Mouse (Mus musculus) heart, embryonic 13.5 days (tissue): Measurements from ENCODE around the gene Rmi2. TPM values are rescaled to one million over a fixed set of nuclear protein-coding genes. Genes with fewer than 3 reads are reported as not detected.

Experiments used
- ATAC-seq: fragments of 200-750 bp; cut with Nextera tagmentation; 2 replicates; pipeline ENCODE4 v1.8.0; 2017; ENCODE audit warnings: moderate TSS enrichment; ENCODE audit not compliant: insufficient number of reproducible peaks, low FRiP score, low TSS enrichment; ENCODE audit errors: extremely low read depth
- H3K27ac ChIP-seq: fragments of 300-500 bp; sonication (generic); replicated peaks from 2 replicates; pipeline ENCODE4 v1.5.1; 2015; ENCODE audit warnings: moderate library complexity, mild to moderate bottlenecking, inconsistent platforms
- H3K27me3 ChIP-seq: fragments of 300-500 bp; sonication (generic); replicated peaks from 2 replicates; pipeline ENCODE4 v1.6.1; 2015; ENCODE audit warnings: mild to moderate bottlenecking, inconsistent platforms
- H3K36me3 ChIP-seq: fragments of 300-500 bp; sonication (generic); 2 replicates; pipeline ENCODE4 v1.6.1; 2015; ENCODE audit warnings: mild to moderate bottlenecking, inconsistent platforms
- H3K4me1 ChIP-seq: fragments of 300-500 bp; sonication (generic); 2 replicates; pipeline ENCODE4 v1.6.1; 2015; ENCODE audit warnings: inconsistent platforms
- H3K4me2 ChIP-seq: fragments of 300-500 bp; sonication (generic); 2 replicates; pipeline ENCODE4 v1.6.1; 2015; ENCODE audit warnings: inconsistent platforms, mild to moderate bottlenecking, moderate library complexity
- H3K4me3 ChIP-seq: fragments of 300-500 bp; sonication (generic); 2 replicates; pipeline ENCODE4 v1.5.1; 2015; ENCODE audit warnings: moderate library complexity, mild to moderate bottlenecking, inconsistent platforms
- H3K9ac ChIP-seq: fragments of 300-500 bp; sonication (generic); 2 replicates; pipeline ENCODE4 v1.6.1; 2015; ENCODE audit warnings: inconsistent platforms, mild to moderate bottlenecking, moderate library complexity
- H3K9me3 ChIP-seq: fragments of 300-500 bp; sonication (generic); 2 replicates; pipeline ENCODE4 v1.6.1; 2016; ENCODE audit warnings: inconsistent platforms
- WGBS: fragments of 180-500 bp; shearing (Covaris S2); methylation state at CpG from one replicate; pipeline ENCODE4 v1.1.7; 2015; ENCODE audit warnings: mixed read lengths; 5-methylcytosine and 5-hydroxymethylcytosine counted together
- polyA plus RNA-seq: library from polyadenylated mRNA; unstranded; fragments of >200 nt; fragmentation: Nextera tagmentation; extraction: Ambion mirVana; gene quantifications from 2 replicates; pipeline ENCODE4 v1.2.1, GENCODE M21; 2015

Rmi2 gene
- polyA plus RNA-seq, 1 experiment from 2014 or later, result 2.8 TPM

DNA sequence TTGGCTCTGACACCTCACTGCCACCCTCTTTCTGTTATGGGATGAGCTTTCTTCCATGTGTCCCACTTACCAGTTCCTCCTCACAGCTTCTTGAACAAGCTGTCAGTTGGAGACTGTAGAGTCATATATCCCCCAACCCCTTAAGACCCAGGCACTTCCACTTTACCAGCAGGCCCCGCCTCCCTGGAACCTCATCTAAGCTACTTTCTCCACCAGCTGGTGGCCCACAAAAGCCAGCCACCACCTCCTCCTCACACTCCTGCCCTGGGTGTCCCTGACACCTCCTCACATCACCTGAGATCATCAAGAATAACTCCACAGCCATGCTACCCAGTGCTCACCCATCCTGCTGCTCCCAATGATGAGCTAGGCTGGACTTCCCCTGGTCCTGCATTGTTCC, 65.9 kb downstream of the Rmi2 start:
- ATAC-seq, result no peak
- H3K9ac ChIP-seq, result no peak overlapping the region
- H3K4me2 ChIP-seq, result no peak overlapping the region
- no peak overlapping the region for H3K4me3 ChIP-seq
- 80% methylated on average over 1 of the region's 1 CpGs for WGBS
- H3K27ac ChIP-seq, result no peak overlapping the region
- H3K36me3 ChIP-seq, result no peaks in the 10 kb centered on the region
- peaks cover 26% of the 10 kb centered on the region for H3K4me1 ChIP-seq
- no peaks in the 10 kb centered on the region for H3K27me3 ChIP-seq
- peaks cover 5% of the 10 kb centered on the region; the same call in 1 of the 2 replicates for H3K9me3 ChIP-seq

DNA sequence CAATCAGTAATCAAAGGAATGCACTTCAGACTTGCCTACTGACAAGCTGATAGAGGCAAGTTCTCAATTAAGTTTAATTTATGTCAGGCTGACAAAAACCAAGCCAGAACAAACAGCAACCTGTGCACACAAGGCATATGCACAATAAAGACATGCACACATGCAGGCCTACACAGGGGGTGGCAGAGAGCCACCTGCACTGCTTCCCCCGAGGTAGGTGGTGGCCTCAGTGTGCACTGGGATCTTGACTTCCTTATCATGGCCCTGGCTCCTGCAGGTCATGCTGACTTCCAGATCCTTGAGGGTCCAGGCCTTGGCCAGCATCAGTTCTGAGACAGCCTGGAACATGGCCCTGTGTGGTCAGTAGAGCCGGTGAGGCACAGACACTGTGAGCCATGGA, 67.1 kb downstream of the Rmi2 start:
- Histone ChIP-seq H3K4me3 (no peak overlapping the region), H3K36me3 (no peaks in the 10 kb centered on the region), H3K27ac (no peak overlapping the region), H3K4me2 (no peak overlapping the region), H3K9ac (no peak overlapping the region), H3K27me3 (no peaks in the 10 kb centered on the region), H3K9me3 (no peaks in the 10 kb centered on the region), H3K4me1 (peaks cover 30% of the 10 kb centered on the region)
- no peak for ATAC-seq
- 40% methylated on average over 2 of the region's 2 CpGs for WGBS

DNA sequence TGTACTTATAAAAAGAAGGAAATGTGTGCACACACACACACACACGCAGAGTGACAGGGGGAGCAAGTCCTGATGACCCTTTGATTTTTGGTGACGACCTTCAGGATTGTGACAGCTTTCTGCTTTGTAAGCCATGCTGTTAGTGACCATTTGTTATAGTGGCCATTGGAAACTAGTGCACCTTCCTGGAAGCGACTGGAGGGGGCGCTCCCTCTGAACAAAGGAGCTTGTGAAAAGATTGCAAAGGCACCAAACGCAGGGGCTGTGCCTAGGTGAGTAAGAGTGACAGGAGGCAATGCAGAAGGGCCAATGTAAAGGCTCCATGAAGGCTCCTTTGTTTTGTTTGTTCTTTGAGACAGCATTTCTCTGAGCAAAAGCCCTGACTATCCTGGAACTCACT, 68.0 kb downstream of the Rmi2 start:
- 55% methylated on average over 5 of the region's 5 CpGs for WGBS
- H3K27ac ChIP-seq, result no peak overlapping the region
- H3K4me1 ChIP-seq, result peaks cover 22% of the 10 kb centered on the region
- no peaks in the 10 kb centered on the region for H3K9me3 ChIP-seq
- no peak overlapping the region for H3K4me2 ChIP-seq
- H3K27me3 ChIP-seq, result no peaks in the 10 kb centered on the region
- no peak for ATAC-seq
- H3K9ac ChIP-seq, result no peak overlapping the region
- H3K36me3 ChIP-seq, result no peaks in the 10 kb centered on the region
- no peak overlapping the region for H3K4me3 ChIP-seq

DNA sequence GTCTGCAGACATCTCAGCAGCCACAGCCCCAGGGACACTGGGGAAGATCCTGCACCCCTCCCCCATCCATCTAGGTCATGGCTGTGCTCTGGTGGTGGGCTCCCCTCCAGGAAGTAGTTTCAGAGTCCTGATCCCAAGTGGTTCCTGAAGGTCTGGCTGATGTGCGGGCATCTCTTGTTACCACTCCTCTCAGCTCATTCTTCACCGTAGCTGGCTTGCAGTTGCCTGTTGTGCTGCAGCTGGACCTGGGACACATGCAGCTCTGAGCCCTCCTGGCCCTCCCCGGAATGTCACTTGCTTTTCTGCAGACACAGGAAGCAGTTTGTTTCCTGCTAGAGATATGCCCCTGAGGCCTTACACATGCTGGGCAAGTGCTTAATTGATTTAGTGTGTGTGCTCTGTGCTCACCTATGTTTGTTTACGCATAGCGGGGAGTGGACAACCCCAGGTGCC, 70.8 kb downstream of the Rmi2 start:
- ATAC-seq, result no peak

DNA sequence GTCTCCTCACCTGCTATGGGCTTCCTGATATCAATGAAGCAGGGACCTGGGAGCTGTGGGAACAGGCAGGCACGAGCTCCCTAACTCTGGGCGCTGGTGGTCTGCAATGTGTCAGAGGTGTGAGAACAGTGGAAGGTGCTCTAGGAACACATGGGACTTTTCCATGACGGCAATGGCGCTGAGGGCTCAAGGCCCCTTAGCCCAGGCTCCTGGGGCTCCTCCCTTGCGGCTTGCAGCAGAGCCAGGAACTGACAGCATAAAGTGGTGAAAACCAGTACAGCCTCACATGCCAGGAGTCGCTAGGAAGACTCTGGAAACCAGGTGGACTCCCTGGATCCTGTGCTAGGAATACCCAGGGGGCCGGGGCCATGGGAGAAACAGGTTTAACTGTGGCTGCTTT, 75.7 kb downstream of the Rmi2 start:
- H3K4me1 ChIP-seq, result peaks cover 14% of the 10 kb centered on the region
- H3K36me3 ChIP-seq, result no peaks in the 10 kb centered on the region
- no peaks in the 10 kb centered on the region for H3K9me3 ChIP-seq
- H3K4me2 ChIP-seq, result no peak overlapping the region
- no peak overlapping the region for H3K9ac ChIP-seq
- no peak overlapping the region for H3K27ac ChIP-seq
- no peak overlapping the region for H3K4me3 ChIP-seq
- no peak for ATAC-seq
- no peaks in the 10 kb centered on the region for H3K27me3 ChIP-seq
- 44% methylated on average over 7 of the region's 7 CpGs for WGBS

More for the DNA sequence above, 70.8 kb downstream of the Rmi2 start:
- H3K36me3 ChIP-seq, result no peaks in the 10 kb centered on the region
- H3K27ac ChIP-seq, result no peak overlapping the region
- H3K9me3 ChIP-seq, result no peaks in the 10 kb centered on the region
- no peak overlapping the region for H3K4me2 ChIP-seq
- H3K9ac ChIP-seq, result no peak overlapping the region
- peaks cover 29% of the 10 kb centered on the region for H3K4me1 ChIP-seq
- H3K27me3 ChIP-seq, result no peaks in the 10 kb centered on the region
- WGBS, result 47% methylated on average over 5 of the region's 5 CpGs
- H3K4me3 ChIP-seq, result no peak overlapping the region

DNA sequence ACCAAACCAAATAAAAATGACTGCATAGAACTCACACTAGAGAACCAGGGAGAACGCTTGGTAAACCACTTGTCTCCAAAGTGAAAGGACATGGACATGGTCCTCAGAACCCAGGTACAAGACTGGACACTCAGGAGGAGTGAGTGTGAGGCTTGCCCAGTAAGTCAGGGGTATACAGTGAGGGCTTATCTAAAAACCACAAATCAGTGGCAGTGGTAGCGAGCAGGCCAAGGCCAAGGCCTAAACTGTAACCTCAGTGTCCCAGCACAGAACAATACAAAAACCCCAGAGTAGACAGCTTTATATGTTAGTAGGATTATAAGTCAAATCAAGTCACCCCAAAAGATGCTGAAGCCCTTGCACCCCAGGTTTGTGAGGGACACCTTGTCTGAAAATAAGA, 76.2 kb downstream of the Rmi2 start:
- Histone ChIP-seq H3K4me3 (no peak overlapping the region), H3K27me3 (no peaks in the 10 kb centered on the region), H3K4me2 (no peak overlapping the region), H3K27ac (no peak overlapping the region), H3K36me3 (no peaks in the 10 kb centered on the region), H3K9me3 (no peaks in the 10 kb centered on the region), H3K4me1 (peaks cover 9% of the 10 kb centered on the region), H3K9ac (no peak overlapping the region)
- 75% methylated on average over 2 of the region's 2 CpGs for WGBS
- ATAC-seq, result no peak

DNA sequence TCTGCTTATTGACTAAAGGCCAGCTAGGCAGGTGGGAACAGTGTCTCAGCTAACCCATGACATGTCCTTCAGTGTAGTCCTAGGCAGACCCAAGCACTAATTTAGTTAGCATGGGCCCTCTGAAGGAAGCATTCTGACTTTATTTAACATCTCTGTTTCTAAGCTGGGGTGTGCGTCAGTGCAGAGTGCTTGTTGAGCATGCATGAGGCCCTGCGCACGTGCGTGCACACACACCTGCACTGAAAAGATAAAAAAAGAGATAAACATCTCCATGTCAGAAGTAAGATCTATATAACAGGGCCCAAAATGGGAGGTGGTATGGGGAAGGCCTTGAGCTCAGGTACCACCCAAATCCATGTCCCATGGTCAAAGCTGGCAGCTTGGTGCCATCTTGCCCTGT, 80.2 kb downstream of the Rmi2 start:
- H3K9ac ChIP-seq, result no peak overlapping the region
- H3K9me3 ChIP-seq, result no peaks in the 10 kb centered on the region
- H3K4me1 ChIP-seq, result peaks cover 17% of the 10 kb centered on the region
- H3K4me2 ChIP-seq, result no peak overlapping the region
- no peaks in the 10 kb centered on the region for H3K27me3 ChIP-seq
- no peak overlapping the region for H3K4me3 ChIP-seq
- no peak overlapping the region for H3K27ac ChIP-seq
- no peaks in the 10 kb centered on the region for H3K36me3 ChIP-seq
- 95% methylated on average over 4 of the region's 4 CpGs for WGBS
- no peak for ATAC-seq

DNA sequence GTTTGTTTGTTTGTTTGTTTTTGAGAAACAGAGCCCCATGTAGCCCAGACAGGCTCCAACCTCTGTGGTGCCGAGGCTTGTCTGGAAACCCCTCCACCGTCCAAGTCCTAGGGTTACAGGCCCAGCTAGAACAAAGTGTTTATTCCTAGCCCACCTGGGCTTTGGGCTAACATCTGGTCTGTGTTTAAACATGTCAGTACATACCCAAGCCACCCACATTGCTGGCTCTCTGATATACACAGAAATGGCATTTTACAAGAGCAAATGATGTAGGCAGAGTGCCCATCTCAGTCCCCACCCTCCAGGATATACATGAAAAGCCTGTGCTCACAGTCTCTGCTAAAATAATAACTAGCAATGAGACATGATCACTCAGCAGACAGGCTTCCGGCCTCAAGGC, 81.4 kb downstream of the Rmi2 start:
- no peaks in the 10 kb centered on the region for H3K9me3 ChIP-seq
- no peak overlapping the region for H3K4me2 ChIP-seq
- no peak for ATAC-seq
- no peak overlapping the region for H3K4me3 ChIP-seq
- no peak overlapping the region for H3K27ac ChIP-seq
- H3K9ac ChIP-seq, result no peak overlapping the region
- 85% methylated on average over 3 of the region's 3 CpGs for WGBS
- no peaks in the 10 kb centered on the region for H3K36me3 ChIP-seq
- peaks cover 15% of the 10 kb centered on the region for H3K4me1 ChIP-seq
- no peaks in the 10 kb centered on the region for H3K27me3 ChIP-seq

DNA sequence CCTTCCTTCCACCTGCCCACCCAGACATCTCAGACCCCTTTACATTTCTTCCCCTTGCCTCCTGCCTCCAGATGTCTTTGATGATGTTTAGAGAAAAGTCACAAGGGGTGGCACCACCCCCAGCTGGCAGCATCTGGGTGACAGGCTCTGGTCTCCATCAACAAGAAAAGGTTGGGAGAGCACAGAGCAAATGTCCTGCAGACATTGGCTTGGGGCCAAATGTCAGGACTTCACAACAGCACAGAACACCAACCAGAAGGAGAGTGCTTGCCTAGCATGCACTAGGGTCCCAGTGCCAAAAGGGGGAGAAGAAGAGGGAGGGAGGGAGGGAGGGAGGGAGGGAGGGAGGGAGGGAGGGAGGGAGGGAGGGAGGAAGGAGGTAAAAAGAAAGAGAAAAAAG, 85.0 kb downstream of the Rmi2 start:
- Histone ChIP-seq H3K4me2 (no peak overlapping the region), H3K4me1 (peaks cover 15% of the 10 kb centered on the region), H3K36me3 (no peaks in the 10 kb centered on the region), H3K9me3 (no peaks in the 10 kb centered on the region), H3K27me3 (no peaks in the 10 kb centered on the region), H3K4me3 (no peak overlapping the region), H3K9ac (no peak overlapping the region), H3K27ac (peak overlapping the region; percentile 48)
- peak; percentile 69; the same call in 1 of the 2 replicates for ATAC-seq

DNA sequence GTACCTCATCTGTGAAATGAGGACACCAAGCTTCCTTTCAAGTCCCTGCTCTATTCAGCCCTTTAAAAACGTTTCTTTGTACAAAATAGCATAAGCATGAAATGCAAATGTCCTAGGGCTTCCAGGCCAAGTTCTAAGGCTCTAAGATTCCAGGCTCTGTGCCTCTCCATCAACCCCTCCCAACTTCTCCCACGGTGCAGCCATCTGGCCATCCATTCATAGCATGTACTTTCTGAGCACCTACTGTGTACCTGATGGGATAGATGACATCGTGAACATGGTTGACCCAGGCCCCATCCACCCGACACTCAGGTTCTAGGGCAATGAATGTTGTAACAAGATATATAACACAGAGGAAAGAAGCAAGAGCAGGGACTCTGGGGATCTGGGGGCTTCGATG, 88.7 kb downstream of the Rmi2 start:
- Histone ChIP-seq H3K4me2 (no peak overlapping the region), H3K9me3 (no peaks in the 10 kb centered on the region), H3K27me3 (no peaks in the 10 kb centered on the region), H3K36me3 (no peaks in the 10 kb centered on the region), H3K9ac (no peak overlapping the region), H3K27ac (no peak overlapping the region), H3K4me3 (no peak overlapping the region), H3K4me1 (peaks cover 19% of the 10 kb centered on the region)
- 68% methylated on average over 5 of the region's 5 CpGs for WGBS
- ATAC-seq, result no peak

DNA sequence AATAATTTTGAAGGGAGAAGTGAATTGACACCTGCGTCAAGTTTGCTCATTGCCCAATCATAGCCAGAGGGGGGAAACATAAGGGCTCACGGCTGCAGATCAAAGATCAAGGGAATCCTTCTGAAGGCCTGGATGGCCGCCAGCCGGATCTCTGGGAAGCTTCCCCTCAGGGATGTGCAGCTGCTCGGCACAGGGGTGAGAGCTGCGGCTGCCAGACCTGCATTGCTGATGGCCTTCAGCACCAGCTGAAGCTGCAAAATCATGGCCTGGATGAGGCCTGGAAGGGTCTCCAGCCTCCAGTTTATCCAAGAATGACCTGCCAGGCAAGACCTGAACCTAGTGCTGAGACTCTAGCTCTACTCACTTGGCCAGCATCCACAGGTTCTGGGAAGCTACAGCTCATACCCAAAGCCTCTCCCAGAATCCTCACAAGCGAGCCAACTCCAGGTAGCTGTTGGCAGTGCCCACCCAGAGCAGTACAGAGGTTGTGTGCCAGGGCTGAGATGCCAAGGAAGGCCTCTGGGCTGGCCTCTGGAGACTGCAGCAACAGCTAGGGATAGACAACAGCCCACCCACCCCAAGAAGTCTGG, 90.8 kb downstream of the Rmi2 start:
- 32% methylated on average over 7 of the region's 7 CpGs for WGBS
- peaks cover 7% of the 10 kb centered on the region for H3K4me1 ChIP-seq
- H3K4me2 ChIP-seq, result no peak overlapping the region
- ATAC-seq, result no peak
- H3K27me3 ChIP-seq, result no peaks in the 10 kb centered on the region
- no peak overlapping the region for H3K27ac ChIP-seq
- H3K9me3 ChIP-seq, result peaks cover 9% of the 10 kb centered on the region
- H3K36me3 ChIP-seq, result no peaks in the 10 kb centered on the region
- no peak overlapping the region for H3K4me3 ChIP-seq
- no peak overlapping the region for H3K9ac ChIP-seq

DNA sequence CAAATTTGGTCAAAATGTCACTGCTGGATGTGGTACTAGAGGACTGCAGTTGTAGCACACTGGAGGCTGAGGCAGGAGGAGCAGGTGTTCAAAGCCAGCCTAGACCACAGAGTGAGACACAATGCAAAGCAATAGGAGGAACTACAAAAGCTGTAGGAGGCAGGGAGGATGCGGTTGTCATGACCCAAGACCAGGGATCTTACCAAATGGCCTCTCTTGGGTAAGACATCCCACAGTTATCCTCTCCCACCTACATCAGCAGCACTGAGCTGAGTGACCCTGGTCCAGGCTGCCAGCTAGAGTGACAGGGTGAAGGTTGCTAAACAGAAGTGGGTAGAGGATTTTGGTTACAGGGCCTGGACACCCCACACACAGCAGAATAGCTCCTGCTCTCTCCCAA, 92.2 kb downstream of the Rmi2 start:
- Histone ChIP-seq H3K9ac (no peak overlapping the region), H3K36me3 (no peaks in the 10 kb centered on the region), H3K4me1 (peaks cover 6% of the 10 kb centered on the region; the same call in 1 of the 2 replicates), H3K4me2 (no peak overlapping the region), H3K27me3 (no peaks in the 10 kb centered on the region), H3K9me3 (peaks cover 14% of the 10 kb centered on the region), H3K4me3 (no peak overlapping the region), H3K27ac (no peak overlapping the region)
- ATAC-seq, result no peak
- 93% methylated on average over 1 of the region's 1 CpGs for whole genome bisulfite sequencing
